Mouse (Mus musculus): ENCODE data around the gene Ephb2.
A peak's percentile ranks its signal among the peaks of the same experiment; 100 is the strongest.

Ephb2 gene

DNA sequence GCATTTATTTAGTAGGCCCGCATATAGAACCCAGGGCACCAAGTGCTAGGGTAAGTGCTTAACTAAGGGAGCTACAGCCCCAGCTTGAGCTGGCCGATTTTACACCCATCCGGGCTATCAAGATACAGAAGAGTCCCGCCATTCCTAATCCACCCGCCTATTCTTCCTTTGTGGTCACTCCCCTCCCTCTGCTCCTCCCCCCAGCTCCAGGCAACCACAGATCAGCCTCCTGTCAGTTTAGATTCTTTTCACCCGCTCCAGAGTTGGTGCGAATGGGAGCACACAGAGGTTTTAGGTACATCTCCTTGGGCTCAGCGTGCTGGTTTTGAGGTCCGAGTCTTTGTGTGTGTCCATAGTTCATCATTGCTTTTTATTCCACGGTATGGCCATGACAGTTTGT, 196.9 kb downstream of the Ephb2 start:
- no peak for DNase-seq

DNA sequence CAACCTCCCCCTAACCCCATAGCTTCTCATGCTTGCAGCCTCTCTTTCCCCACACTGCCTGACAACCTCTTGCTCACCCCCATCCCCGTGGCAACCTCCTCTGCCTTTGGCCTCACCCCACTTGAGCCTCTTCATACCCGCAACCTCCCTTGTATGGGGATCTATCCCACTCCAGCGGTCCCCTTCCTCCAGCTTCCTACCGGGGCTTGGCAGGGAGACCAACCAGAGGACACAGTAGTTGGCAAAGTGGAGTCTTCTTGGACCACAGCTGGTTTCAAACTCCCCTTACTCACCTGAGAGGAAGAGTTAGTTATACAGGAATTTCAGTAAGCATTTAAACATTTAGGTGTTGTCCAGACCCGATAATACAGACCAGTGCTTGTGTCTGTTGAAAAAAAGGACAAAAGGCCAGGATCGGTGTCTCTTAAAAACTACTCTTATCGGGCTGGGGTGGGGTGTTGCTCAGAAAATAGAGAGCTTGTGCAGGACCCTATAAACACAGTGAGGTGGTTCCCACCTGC, 197.5 kb downstream of the Ephb2 start:
- DNase-seq, result no peak

DNA sequence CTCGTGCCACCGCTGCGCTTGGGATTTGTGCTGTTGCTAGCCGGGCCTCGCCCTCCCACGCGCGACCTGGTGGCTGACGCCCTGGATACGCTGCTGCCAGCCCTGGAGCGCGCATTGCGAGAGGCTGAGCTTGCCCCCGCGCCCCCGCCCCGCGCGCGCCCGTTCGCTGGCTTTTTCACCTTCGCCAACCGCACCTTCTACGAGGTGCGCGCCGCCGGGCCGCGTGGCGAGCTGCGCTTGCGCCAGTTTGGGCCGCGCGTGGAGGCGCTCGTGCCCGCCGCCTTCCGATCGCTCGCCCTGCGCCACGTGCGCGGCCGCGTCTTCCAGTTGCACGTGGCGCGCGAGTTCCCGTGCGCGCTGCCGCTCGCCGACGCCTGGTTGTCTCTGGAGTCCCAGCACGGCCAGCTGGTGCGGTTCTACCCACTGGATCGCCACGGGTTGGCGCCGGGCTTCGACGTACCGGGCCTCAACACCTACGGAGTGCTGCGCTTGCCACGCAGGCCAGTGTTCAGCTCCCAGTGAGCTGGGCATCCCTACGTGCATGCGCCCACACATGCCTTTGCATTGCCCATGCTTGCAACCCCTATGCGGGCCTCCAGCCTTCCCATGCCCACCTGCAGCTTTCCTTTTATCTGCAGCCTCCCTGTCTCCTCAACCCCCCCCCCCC, 198.1 kb downstream of the Ephb2 start:
- no peak for DNase-seq

DNA sequence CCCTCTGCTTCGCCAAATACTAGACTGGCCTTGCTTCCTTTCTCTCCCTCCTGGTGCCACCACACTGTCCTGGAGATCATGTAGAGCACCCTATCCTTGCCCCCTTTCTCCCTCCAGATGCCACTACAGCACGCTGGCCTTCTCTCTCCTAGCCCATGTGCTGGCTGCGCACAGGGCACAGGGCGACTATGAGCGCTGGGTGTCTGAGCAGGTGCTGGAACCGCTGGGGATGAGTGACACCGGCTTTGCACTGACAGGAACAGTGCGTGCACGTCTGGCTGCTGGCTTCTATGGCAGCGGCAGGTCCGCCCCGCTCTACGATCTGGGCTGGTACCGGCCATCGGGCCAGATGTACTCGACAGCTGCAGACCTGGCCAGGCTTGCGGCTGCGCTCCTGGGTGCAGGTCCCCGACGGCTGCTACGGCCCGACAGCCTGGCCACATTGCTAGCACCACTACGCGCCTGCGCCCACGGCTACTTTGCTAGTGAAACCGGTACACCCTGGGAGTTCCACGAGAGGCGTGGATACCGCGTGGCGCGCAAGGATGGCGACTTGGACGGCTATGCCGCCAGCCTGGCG, 198.7 kb downstream of the Ephb2 start:
- DNase-seq, result no peak

DNA sequence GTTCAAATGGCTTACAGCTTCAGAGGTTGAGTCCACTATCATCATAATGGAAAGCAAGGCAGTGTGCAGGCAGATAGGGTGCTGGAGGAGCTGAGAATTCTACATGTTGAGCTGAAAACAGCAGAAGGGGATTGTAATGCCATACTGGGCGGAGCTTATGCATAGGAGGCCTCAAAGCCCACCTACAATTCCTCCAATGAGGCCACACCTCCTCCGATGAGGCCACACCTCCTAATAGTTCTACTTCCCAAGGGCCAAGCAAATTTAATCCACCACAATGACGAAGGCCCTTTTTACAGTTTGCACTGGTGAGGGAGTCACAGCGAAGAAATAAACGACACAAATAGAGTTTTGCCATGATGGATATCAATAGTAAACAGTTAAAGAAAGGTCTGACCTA, 199.3 kb downstream of the Ephb2 start:
- DNase-seq, result no peak

DNA sequence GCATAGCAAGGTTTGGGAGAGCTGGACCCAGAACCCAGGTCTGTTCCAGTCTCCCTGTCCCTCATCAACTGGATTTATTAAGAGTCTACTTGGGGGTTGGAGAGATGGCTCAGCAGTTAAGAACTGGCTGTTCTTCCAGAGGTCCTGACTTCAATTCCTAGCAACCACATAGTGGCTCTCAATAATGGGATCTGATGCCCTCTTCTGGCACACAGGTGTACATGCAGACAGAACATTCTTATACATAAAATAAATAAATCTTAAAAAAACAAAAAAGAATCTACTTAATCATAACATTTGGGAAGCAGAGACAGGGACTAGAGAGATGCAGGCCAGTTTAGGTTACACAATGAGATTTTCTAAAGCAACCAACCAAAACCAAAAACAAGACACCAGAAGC, 199.8 kb downstream of the Ephb2 start:
- no peak for DNase-seq

DNA sequence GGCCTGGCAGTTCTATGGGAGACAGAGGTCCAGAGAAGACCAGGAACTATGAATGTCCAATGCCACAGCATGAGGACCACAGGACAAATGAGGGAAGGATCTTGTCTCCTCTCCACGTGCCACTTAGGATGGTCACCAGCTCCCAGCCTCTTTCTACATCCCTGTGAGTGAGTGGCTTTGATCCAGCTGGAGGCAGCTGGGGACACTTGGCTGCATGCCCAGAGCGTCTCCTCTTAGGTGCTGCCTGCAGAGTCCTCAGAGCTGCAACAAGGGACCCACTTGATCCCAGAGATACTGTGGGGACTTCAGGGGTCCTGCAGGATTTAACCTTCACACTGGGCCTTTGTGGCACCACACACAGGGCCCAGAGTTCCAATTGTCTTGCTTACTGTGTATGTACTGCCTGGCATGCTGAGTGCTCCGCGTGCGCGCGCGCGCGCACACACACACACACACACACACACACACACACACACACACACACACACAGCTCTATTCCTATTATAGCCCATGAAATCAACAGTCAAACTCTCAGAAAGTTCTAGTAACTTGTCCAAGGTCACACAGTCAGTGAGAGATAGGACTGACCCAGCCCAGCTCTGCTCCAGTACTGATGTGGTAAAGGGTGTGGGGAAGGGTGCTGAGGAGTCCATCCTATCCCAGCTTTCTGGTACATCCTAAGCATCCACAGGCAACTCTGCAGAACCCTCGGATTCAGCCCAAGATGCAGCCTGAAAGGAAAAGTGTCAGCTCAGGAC, 204.4 kb downstream of the Ephb2 start:
- peak; percentile 18 for DNase-seq

DNA sequence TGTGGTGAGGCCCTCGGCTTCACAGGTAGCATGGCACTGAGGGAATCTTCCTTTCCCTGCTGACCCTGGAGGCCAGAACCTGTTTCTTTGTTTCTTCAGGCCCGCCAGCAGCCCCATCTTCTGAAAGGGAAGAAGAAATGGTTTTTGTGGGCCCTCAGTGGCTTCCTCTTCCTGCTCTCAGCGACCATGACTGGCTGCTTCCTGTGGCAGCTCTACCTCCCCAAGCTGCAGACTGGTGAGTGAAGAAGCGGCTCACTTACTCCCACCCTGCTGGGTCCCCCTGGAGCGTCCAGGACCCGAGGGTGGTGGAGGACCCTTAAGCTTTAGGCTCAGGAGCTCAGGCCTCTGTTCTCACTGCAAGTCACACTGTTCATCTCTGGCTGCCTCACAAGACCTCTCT, 209.2 kb downstream of the Ephb2 start:
- DNase-seq, result no peak

DNA sequence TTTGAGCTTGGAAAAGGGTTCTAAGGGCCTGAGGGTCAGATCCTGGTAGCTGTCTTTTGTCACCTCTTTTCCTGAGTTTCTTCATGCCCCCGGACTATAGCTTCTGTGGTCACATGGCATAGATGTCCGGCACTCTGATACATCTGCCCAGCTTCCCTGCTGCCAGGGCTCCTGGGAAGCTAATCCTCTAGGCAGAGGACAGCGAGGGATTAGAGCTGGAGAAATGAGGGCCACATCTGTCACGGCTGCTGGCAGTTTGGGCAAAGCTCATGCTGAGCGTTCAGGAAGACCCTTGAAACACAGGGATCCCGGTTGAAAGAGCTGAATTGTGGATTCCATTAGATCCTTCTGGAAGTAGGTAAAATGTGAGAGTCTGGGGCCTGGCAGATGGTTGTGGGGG, 213.4 kb downstream of the Ephb2 start, which contains the start of gene Lactbl1:
TSS of gene Lactbl1 (plus strand) at position 234 of the 400 bp plus-strand sequence.
- DNase-seq, result no peak

DNA sequence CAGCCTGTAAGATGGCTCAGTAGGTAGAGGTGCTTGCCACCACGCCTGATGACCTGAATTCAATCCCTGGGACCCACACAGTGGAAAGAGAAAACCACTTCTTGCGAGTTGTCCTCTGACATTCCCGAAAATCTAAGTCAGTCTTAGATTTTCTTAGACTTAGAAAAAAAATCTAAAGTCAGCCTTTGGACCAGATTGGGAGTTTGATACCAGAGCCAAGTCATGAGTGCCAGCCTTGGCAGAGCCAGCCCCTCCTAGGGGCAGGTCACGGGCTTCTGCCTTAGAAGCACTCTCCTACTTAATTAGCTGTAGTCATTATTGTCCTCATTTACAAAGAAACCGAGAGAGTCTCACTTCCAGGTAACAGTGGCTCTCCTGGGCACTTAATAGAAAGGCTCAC, 213.8 kb downstream of the Ephb2 start:
- no peak for DNase-seq

DNA sequence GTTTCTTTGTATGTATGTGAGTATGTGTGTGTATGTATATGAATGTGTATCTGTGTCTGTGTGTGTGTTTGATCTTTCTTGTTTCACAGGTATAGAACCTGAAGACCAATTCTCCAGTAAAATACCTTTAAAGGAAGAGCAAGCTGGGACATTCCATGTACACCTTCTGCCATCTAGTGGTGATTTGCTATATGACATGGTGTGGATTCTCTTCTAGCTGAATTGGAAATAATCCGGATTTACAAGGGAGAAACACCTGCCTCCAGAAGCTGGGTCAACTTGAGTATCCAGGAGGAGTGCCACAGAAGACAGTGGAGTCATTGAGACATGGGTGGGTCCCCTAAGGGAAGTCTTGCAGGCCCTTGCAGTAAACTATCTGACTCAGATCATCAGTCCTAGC, 214.5 kb downstream of the Ephb2 start:
- DNase-seq, result peak; percentile 6

DNA sequence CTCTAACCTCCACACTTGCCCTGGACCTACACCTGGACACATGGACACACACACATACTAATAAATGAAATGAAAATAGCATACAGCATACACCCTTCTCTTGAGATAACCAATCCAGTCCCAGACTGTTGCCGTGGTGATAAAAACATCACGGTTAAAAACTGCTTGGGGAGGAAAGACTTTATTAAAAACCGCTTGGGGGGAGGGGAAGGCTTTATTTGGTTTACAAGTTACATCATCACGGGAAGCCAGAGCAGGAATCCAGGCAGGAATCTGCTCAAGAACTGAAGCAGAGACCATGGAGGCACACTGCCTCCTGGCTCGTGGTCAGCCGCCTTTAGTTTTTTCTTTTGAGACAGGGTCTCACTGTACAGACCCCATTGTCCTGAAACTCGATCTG, 222.1 kb downstream of the Ephb2 start:
- DNase-seq, result no peak

DNA sequence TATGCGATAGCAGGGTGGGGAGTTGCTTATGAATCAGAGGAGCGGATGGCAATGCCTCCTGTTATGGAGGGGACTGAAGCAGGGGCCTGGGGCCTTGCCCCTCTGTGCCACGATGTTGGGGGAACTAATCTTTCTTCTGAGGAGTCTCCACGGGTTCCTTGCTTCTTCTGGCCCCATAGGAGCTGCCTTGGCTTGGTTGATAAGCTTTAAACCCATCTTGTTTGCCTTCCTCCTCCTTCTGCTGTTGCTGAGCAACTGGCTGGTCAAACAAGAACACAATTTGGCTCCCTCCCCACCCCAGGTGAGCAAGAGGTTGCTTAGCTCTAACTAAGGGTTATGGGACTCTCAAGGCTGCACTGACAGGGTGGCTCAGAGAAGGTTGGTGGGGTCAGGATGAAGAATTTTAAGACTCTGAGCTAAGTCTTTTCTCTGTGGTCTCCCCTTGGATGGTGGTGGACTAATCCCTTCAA, 225.4 kb downstream of the Ephb2 start, which contains the start of gene Tex46:
TSS of gene Tex46 (plus strand) at position 51 of the 470 bp plus-strand sequence.
- no peak for DNase-seq

DNA sequence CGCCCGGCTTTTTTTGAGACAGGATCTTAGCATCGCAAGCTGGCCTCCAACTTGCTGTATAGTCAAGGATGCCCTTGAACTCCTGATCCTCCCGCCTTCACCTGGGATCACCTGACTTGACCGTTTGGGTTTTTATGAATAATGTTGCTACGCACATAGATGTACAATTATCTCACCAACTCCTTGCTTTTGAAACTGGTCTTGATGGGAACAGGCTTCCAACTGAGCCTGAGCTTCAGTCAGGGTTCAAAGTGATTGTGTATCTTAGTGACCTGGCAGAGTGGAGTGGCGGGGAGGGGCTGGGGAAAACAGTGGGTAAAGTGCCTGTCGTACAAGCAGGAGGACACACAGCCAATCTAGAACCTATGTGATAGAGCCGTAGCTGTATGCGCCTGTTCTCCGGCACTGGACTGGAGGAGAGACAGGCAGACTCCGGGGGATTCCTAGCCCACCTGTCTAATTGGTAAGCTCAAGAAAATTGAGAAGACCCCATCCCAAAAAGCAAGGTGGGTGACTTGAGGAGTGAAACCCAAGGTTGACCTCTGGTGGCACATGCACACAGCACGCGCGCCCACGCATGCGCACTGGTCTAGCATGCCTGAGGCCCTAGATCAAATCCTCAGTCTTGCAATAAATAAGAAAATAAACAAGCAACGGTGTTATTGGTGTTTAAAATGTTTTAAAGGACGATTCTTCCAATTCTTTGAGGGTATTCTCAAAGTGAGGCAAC, 229.9 kb downstream of the Ephb2 start:
- no peak for DNase-seq

DNA sequence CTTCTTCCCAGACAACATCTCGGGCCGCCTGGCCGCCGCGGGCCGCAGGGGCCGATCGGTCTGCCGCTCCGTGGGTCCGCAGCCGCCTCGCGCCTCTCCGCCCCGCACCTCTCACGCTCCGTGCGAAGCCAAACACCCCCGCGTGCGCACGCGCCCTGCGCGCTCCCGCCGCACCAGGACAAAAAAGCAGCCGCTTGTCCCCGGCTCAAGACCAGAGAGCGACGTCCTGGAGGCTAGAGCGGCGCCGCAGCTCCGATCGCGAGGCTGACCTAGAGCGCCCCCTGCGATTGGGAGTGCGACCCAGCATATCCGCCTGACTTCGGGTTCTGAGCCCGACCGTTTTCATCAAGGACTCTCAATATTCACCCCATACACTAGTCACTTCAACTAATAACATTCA, 233.2 kb downstream of the Ephb2 start, which contains the start of gene Kdm1a:
TSS of gene Kdm1a (minus strand) at position 156 of the 400 bp plus-strand sequence.
- peak; percentile 95 for DNase-seq

DNA sequence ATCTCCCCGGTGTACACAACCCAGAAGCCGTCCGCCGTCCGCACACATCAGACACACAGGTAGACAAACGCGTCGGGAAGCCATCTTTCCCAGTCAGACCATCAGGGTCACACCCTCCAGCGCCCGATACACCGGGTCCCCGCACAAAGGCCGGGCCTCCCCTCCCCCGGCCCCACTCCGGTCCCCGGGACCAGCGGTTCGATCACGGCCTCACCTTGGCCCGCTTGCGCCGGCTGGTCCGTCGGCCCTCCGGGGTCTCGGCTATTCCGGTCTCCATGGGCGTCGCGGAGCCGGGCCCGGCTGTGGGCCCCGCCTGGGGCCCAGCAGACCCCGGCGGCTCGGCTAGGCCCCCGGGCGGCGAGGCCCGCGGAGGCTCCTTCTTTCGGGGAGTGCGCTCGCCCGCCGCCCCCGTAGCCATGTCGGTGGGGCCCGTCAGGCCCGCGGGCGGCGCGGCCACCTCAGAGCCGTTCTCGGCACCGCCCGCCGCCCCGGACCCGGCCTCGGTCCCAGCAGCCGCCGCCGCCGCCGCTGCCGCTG, 233.7 kb downstream of the Ephb2 start:
- no peak for DNase-seq

DNA sequence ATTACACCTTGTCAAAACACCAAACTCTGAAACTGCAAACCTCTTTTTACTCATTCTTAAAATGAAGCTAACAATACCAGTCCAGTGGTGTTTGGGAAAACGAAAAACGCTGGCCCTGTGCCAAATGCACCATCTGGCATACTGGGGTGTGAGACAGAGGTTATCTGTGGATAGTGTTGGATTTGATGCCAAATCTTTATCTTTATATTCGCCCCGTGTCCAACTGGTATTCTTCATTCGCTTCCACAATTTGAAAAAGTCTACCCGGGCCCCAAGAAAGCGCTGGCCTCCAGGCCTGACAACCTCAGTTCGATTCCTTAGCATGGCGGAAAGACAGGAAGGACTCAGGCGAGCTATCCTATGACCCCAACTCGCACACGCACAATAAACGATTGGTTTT, 234.3 kb downstream of the Ephb2 start:
- peak; percentile 47 for DNase-seq

DNA sequence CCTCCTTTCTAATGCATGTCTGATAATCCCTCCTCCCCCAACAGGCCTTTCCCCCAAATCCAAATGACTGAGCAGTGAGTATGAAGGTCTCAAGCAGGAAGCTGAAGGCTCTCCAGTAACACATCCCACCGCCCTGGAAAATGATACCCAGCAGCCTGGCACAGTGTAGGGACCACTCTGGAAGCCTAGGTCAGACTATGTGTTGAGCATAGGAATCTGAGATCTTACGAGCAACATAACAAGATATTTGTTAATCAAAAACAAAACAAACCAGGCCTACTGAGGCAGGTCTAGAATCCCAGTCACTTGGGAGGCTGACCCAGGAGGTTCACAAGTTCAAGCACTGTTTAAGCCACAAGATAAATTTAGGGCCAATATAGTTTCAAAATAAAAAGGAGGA, 235.3 kb downstream of the Ephb2 start:
- DNase-seq, result no peak

DNA sequence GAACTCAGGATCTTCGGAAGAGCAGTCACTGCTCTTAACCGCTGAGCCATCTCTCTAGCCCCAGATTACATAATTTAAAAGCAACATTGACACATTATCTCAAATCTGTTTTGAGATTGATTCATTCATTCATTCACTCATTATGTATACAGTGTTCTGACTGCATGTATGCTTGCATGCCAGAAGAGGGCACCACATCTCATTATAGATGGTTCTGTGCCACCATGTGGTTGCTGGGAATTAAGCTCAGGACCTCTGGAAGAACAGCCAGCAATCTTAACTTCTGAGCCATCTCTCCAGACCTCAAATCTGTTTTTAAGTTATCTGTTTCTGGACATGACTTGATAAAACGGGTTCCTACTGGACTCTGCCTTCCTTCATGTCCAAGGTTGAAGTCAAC, 235.9 kb downstream of the Ephb2 start:
- no peak for DNase-seq

DNA sequence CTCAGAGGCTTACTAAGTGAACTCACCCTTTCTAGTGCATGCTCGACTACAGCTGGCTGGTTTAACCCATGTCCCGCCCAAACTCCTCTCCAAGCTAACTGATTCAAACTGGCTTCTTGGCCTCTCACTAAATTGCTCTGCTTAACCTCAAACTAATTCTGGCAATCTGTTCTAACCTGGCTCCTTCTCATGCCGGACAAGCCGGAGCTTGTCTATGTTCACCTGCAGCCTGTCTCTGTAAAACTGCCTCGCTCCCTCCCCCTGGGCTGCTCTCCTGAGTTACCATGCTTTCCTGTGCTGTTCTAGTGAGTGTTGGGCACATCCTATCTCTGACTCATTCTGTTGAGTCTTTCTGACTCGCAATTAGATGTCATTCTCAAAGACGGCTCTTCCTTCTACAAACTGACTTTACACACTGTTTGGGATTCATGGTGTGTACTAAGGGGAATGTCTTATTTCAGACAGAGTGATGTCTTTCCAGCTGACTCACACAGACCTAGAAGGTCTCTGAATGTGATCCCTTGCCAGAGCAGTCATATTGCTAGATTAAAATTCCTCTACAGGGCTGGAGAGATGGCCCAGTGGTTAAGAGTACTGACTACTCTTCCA, 237.4 kb downstream of the Ephb2 start:
- DNase-seq, result no peak

All from kidney, adult 18-20 months (tissue).